ENCODE assay signal across 25 mouse cellular contexts in the genomic region with DNA sequence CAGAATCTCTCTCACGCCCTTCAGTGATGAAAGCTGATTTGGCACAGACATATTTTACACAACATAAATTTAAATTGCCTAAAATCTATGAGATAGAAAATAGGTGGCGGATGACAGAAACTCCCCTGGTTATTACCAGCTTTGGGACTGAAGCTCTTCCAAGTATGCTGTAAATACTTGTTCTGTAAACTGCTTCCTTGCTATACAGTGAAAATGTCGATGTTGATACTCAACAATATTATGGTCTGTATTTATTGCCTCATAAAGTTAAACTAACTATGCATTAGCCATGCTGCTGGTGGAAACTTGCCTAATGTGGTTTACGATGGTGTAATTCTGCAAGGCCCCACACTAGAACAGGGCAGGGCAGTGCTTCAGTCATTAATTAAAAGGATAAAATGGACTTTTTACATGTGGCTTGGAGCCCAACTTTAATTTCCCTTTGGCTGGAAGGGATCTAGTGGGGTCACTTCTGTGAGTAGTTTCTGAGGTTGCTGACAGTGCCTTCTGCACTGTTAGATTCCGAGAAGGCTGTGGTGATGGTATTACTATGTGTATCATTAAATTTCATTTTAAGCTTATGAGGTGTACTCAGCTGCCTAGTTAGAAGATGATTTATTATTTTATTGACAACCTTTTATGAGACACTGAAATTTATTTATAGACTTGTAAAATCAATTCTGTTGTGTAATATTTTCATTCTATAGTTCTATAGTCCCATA.
DNase-seq lines count a peak whose midpoint lies in the region; ATAC-seq and TF ChIP-seq lines count a peak whose summit lies in the region.
"Had no signal": no experiment of that assay in that cellular context is flagged by ENCODE, and none has a peak within 500 bp of the region (broad histone marks: within the 10 kb centered on the region; RNA-seq: fewer than 3 reads in every experiment).

No protein-coding gene starts in this region.

- H3K27ac ChIP-seq in kidney, adult 2 months (ENCODE audit: insufficient read depth, low read depth, low read length) = no peak overlapping the region
- no peak overlapping the region for H3K27ac ChIP-seq in limb, embryonic 11.5 days (replicated peaks; ENCODE audit: low read depth, low read length)
- no peak overlapping the region for H3K27ac ChIP-seq in limb, embryonic 10.5 days
- no peak overlapping the region for H3K27ac ChIP-seq in limb, embryonic 13.5 days
- H3K27ac ChIP-seq: hindbrain, embryonic 15.5 days; left cerebral cortex, adult 2 months; liver, embryonic 12.5 days; midbrain, embryonic 12.5 days had no signal

- no peak for TF ChIP-seq CTCF in kidney, adult 2 months (conservative IDR thresholded peaks at IDR 0.05; ENCODE audit: insufficient read depth, insufficient read length, low read depth, low read length)

- H3K9me3 ChIP-seq in limb, embryonic 11.5 days (ENCODE audit: control insufficient read depth, low read length) = no peaks in the 10 kb centered on the region
- H3K9me3 ChIP-seq in limb, embryonic 10.5 days (replicated peaks) = no peaks in the 10 kb centered on the region
- peaks cover 6% of the 10 kb centered on the region for H3K9me3 ChIP-seq in limb, embryonic 13.5 days
- H3K9me3 ChIP-seq: hindbrain, embryonic 15.5 days; liver, embryonic 12.5 days; midbrain, embryonic 12.5 days had no signal

- peak; percentile 84 for ATAC-seq in limb, embryonic 11.5 days (ENCODE audit: insufficient number of reproducible peaks, low FRiP score, low TSS enrichment, low read depth)
- ATAC-seq in limb, embryonic 13.5 days (ENCODE audit: low FRiP score, low read depth) = peak; percentile 77; the same call in 1 of the 2 replicates
- ATAC-seq: CD4-positive, CD25-positive, alpha-beta regulatory T cell, adult 4 months; forebrain, embryonic 14.5 days; liver, embryonic 12.5 days had no signal

- no peak for TF ChIP-seq POLR2A in kidney, adult 2 months (IDR thresholded peaks at IDR 0.05; ENCODE audit: low read depth, low read length)

- no peak overlapping the region for H3K4me3 ChIP-seq in kidney, adult 2 months (ENCODE audit: insufficient read depth, low read depth, low read length)
- H3K4me3 ChIP-seq in limb, embryonic 11.5 days (ENCODE audit: low read depth, low read length) = no peak overlapping the region
- no peak overlapping the region for H3K4me3 ChIP-seq in limb, embryonic 10.5 days
- H3K4me3 ChIP-seq in limb, embryonic 13.5 days = no peak overlapping the region
- H3K4me3 ChIP-seq: hindbrain, embryonic 15.5 days; left cerebral cortex, adult 2 months; liver, embryonic 12.5 days; midbrain, embryonic 12.5 days had no signal

- no peak overlapping the region for H3K9ac ChIP-seq in limb, embryonic 11.5 days (ENCODE audit: low read length)
- no peak overlapping the region for H3K9ac ChIP-seq in limb, embryonic 13.5 days
- H3K9ac ChIP-seq: hindbrain, embryonic 15.5 days; liver, embryonic 12.5 days; midbrain, embryonic 12.5 days had no signal

- no peaks in the 10 kb centered on the region for H3K36me3 ChIP-seq in kidney, adult 2 months (ENCODE audit: control insufficient read depth, insufficient read depth, low read length)
- no peaks in the 10 kb centered on the region for H3K36me3 ChIP-seq in limb, embryonic 11.5 days (ENCODE audit: control insufficient read depth, insufficient read depth, low read length)
- H3K36me3 ChIP-seq in limb, embryonic 10.5 days = no peaks in the 10 kb centered on the region
- H3K36me3 ChIP-seq in limb, embryonic 13.5 days = no peaks in the 10 kb centered on the region
- H3K36me3 ChIP-seq: hindbrain, embryonic 15.5 days; liver, embryonic 12.5 days; midbrain, embryonic 12.5 days had no signal

- no peaks in the 10 kb centered on the region for H3K4me1 ChIP-seq in kidney, adult 2 months (ENCODE audit: control insufficient read depth, insufficient read depth, low read length)
- no peaks in the 10 kb centered on the region for H3K4me1 ChIP-seq in limb, embryonic 11.5 days (ENCODE audit: control insufficient read depth, insufficient read depth, low read length)
- no peaks in the 10 kb centered on the region for H3K4me1 ChIP-seq in limb, embryonic 10.5 days
- no peaks in the 10 kb centered on the region for H3K4me1 ChIP-seq in limb, embryonic 13.5 days
- H3K4me1 ChIP-seq: hindbrain, embryonic 15.5 days; liver, embryonic 12.5 days; midbrain, embryonic 12.5 days had no signal

- H3K27me3 ChIP-seq in kidney, adult 2 months (replicated peaks; ENCODE audit: control insufficient read depth, insufficient read depth, low read length) = no peaks in the 10 kb centered on the region
- H3K27me3 ChIP-seq in limb, embryonic 11.5 days (ENCODE audit: control insufficient read depth, insufficient read depth, low read length) = no peaks in the 10 kb centered on the region
- H3K27me3 ChIP-seq in limb, embryonic 10.5 days (ENCODE audit: low read depth, poor library complexity, severe bottlenecking) = no peaks in the 10 kb centered on the region
- peaks cover 2% of the 10 kb centered on the region; the same call in 1 of the 2 replicates for H3K27me3 ChIP-seq in limb, embryonic 13.5 days
- H3K27me3 ChIP-seq: hindbrain, embryonic 15.5 days; liver, embryonic 12.5 days; midbrain, embryonic 12.5 days had no signal

- no peak overlapping the region for H3K4me2 ChIP-seq in limb, embryonic 11.5 days (ENCODE audit: low read depth, severe bottlenecking)
- H3K4me2 ChIP-seq in limb, embryonic 13.5 days (replicated peaks) = no peak overlapping the region
- H3K4me2 ChIP-seq: heart, embryonic 11.5 days; hindbrain, embryonic 15.5 days; liver, embryonic 12.5 days; midbrain, embryonic 12.5 days had no signal

- DNase-seq in kidney, adult 2 months = peak; percentile 22
- DNase-seq in kidney, adult 18-20 months = no peak
- peak; percentile 21 for DNase-seq in limb, embryonic 11.5 days (ENCODE audit: low spot score)
- no peak for DNase-seq in limb, embryonic 10.5 days (ENCODE audit: low spot score)
- DNase-seq in 416B (ENCODE audit: low read depth) = peak; percentile 24
- DNase-seq in layer of hippocampus, adult 8-10 months (ENCODE audit: low spot score in 2 of 2) = no peak
- no peak for DNase-seq in left cerebral cortex, adult 11 months (ENCODE audit: low spot score)
- DNase-seq: adrenal gland, postnatal 25 days; cerebellum, adult 9-10 months; gastrocnemius, postnatal 14 days; heart, adult 11 months; kidney, postnatal 14 days; layer of hippocampus, adult 9-11 months; lung, adult 18-20 months; right cerebral cortex, adult 18-20 months; right cerebral cortex, postnatal 4 days; thymus, postnatal 25 days had no signal

- WGBS in kidney, adult 2 months = 48% methylated on average over 5 of the region's 5 CpGs
- WGBS in limb, embryonic 11.5 days = 52% methylated on average over 5 of the region's 5 CpGs
- WGBS in limb, embryonic 10.5 days = 74% methylated on average over 5 of the region's 5 CpGs
- 27% methylated on average over 5 of the region's 5 CpGs for WGBS in limb, embryonic 13.5 days

Comparison
In these comparisons a context has a peak if more than half of its experiments do, and no peak if none do; other contexts are left out.
1. DNase-seq: peak in kidney, adult 2 months (single experiment), limb, embryonic 11.5 days (single experiment) and 416B (single experiment); none in kidney, adult 18-20 months (single experiment), limb, embryonic 10.5 days (single experiment), layer of hippocampus, adult 8-10 months (0 of 2) and left cerebral cortex, adult 11 months (single experiment).